Mouse (Mus musculus) c-Kit-positive CD71-negative TER-119-negative erythroid progenitor cells, embryonic 14.5 days (primary cell): ENCODE measurements around the gene Cep128.

Source experiments
- DNase-seq: peaks from one replicate; pipeline ENCODE4 v3.0.0-alpha.2; 2013; ENCODE audit warnings: low read depth

Gene Cep128

GRCm38 (mm10) chr12:90971156-90971555 is 413.1 kb downstream of the Cep128 start:
- no peak for DNase-seq

DNA sequence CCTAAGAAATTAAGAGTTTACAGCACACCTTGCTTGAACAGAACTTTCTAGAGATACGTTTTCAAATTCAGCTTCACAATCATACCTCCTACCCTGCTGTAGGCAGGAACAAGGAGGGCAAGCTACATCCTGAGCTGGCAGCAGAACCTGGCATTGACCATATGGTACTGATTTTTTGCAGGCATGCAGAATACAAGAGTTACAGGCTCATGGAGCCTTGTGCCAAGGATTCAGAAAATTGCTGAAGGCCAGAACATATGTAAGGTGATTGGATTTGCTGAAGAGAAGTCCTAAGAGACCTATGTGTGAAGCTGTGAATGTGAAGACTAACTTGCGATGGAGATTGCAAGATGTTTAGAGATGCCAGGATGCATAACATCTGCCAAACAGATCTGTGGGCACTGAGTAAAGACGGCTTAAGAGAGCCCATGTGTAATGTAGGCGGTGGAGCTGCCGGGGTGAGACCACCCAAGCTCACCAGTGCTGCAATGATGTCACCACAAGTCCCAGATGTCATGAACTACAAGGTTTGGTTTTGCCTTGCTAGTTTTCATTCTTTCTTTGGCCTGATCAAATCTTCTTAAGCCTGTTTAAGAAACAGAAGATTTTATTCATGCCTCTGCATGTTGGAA is 422.7 kb downstream of the Cep128 start:
- no peak for DNase-seq

- DNase-seq: no peak
Measured at GRCm38 (mm10) chr12:90954740-90955473, 429.3 kb downstream of the Cep128 start.
